Mouse (Mus musculus): ENCODE measurements around the gene Macf1. TPM values are rescaled to one million over a fixed set of nuclear protein-coding genes. Genes with fewer than 3 reads are reported as not detected.

Gene Macf1
- polyA plus RNA-seq, 1 experiment from 2014 or later = 35.3 TPM

DNA sequence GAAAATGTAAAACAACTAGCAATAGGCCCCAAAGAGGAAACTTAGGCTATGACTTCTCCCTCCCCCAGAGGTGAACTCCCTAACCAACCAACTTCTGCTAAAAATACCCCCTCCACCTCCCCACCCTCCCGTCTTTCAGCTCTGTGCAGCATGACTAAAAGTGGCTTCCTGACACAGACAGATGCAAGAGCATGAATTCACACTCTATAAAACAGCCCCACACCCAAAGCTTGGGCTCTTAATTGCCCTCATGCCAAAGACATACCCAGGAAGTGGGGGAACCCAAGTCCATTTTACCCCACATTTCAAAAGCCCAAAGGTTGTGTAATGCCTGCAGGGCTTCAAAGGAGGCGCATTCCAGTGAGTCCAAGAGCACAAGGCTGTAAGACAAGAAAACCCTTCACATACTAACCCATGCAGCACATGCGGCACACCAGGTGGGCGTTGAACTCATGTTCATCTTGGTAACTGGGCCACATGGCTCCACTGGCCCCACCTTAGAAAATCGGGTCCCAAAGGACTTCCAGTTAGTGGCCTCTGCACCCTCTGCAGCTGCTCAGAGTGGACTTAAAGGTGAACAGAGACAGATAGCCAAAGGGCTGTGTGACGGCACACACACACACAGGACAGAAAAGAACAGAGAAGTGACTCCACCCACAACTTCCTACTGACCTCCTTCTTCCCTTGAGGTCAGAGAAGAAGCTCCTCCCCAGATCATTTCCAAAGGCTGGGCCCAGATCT, 119.9 kb downstream of the Macf1 start:
- ATAC-seq (ENCODE audit: insufficient read depth, low FRiP score) = no peak
- Histone ChIP-seq H3K9me3 (replicated peaks; ENCODE audit: control insufficient read depth, low read length) (no peaks in the 10 kb centered on the region), H3K36me3 (ENCODE audit: control insufficient read depth, insufficient read depth, low read length) (no peaks in the 10 kb centered on the region), H3K4me3 (replicated peaks; ENCODE audit: low read length) (no peak overlapping the region), H3K4me1 (ENCODE audit: control insufficient read depth, insufficient read depth, low read length) (peaks cover 17% of the 10 kb centered on the region), H3K27ac (ENCODE audit: low read length) (peak overlapping the region; percentile 60; the same call in 1 of the 2 replicates), H3K9ac (ENCODE audit: low read length) (no peak overlapping the region), H3K4me2 (ENCODE audit: low read depth, low read length) (peak overlapping the region; percentile 21; the same call in 1 of the 2 replicates), H3K27me3 (ENCODE audit: control insufficient read depth, insufficient read depth, low read length) (no peaks in the 10 kb centered on the region)
- WGBS = 71% methylated on average over 6 of the region's 6 CpGs

- Histone ChIP-seq H3K27me3 (ENCODE audit: control insufficient read depth, insufficient read depth, low read length) (no peaks in the 10 kb centered on the region), H3K4me3 (replicated peaks; ENCODE audit: low read length) (no peak overlapping the region), H3K9me3 (replicated peaks; ENCODE audit: control insufficient read depth, low read length) (no peaks in the 10 kb centered on the region), H3K4me1 (ENCODE audit: control insufficient read depth, insufficient read depth, low read length) (peaks cover 17% of the 10 kb centered on the region), H3K27ac (ENCODE audit: low read length) (no peak overlapping the region), H3K4me2 (ENCODE audit: low read depth, low read length) (no peak overlapping the region), H3K9ac (ENCODE audit: low read length) (no peak overlapping the region), H3K36me3 (ENCODE audit: control insufficient read depth, insufficient read depth, low read length) (no peaks in the 10 kb centered on the region)
- 56% methylated on average over 3 of the region's 3 CpGs for WGBS
- no peak for ATAC-seq (ENCODE audit: insufficient read depth, low FRiP score)
Measured at GRCm38 (mm10) chr4:123562177-123562815, 121.9 kb downstream of the Macf1 start.

- Histone ChIP-seq H3K4me3 (replicated peaks; ENCODE audit: low read length) (no peak overlapping the region), H3K4me2 (ENCODE audit: low read depth, low read length) (no peak overlapping the region), H3K9me3 (replicated peaks; ENCODE audit: control insufficient read depth, low read length) (no peaks in the 10 kb centered on the region), H3K9ac (ENCODE audit: low read length) (no peak overlapping the region), H3K27ac (ENCODE audit: low read length) (no peak overlapping the region), H3K4me1 (ENCODE audit: control insufficient read depth, insufficient read depth, low read length) (peaks cover 17% of the 10 kb centered on the region), H3K36me3 (ENCODE audit: control insufficient read depth, insufficient read depth, low read length) (no peaks in the 10 kb centered on the region), H3K27me3 (ENCODE audit: control insufficient read depth, insufficient read depth, low read length) (no peaks in the 10 kb centered on the region)
- ATAC-seq (ENCODE audit: insufficient read depth, low FRiP score) = no peak
- 90% methylated on average over 4 of the region's 4 CpGs for WGBS
Measured at GRCm38 (mm10) chr4:123560896-123561295, 123.3 kb downstream of the Macf1 start.

DNA sequence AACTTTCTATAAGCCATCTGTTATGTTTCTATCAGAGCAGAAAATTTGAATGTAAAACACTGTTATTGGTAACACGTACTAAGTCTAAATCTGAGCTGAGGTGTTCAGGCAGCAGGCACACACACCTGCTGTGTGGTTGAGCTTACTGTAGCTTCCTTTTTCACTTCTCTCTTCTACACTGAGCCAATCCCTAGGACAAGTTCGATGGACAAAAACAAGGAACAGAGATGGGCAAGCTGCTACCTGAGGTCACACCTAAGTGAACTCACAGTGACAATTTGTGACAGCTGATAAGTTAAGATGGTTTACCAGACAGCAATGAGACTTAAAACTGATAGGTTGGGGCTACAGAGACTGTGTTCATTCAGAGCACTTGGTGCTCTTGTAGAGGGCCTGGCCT, 125.7 kb downstream of the Macf1 start:
- no peak overlapping the region for H3K4me3 ChIP-seq (replicated peaks; ENCODE audit: low read length)
- H3K27me3 ChIP-seq (ENCODE audit: control insufficient read depth, insufficient read depth, low read length) = no peaks in the 10 kb centered on the region
- no peak for ATAC-seq (ENCODE audit: insufficient read depth, low FRiP score)
- H3K9ac ChIP-seq (ENCODE audit: low read length) = no peak overlapping the region
- H3K27ac ChIP-seq (ENCODE audit: low read length) = no peak overlapping the region
- no peaks in the 10 kb centered on the region for H3K4me1 ChIP-seq (ENCODE audit: control insufficient read depth, insufficient read depth, low read length)
- no peak overlapping the region for H3K4me2 ChIP-seq (ENCODE audit: low read depth, low read length)
- 88% methylated on average over 2 of the region's 2 CpGs for WGBS
- no peaks in the 10 kb centered on the region for H3K9me3 ChIP-seq (replicated peaks; ENCODE audit: control insufficient read depth, low read length)
- no peaks in the 10 kb centered on the region for H3K36me3 ChIP-seq (ENCODE audit: control insufficient read depth, insufficient read depth, low read length)

GRCm38 (mm10) chr4:123555251-123555650, 128.9 kb downstream of the Macf1 start:
- Histone ChIP-seq H3K9ac (ENCODE audit: low read length) (no peak overlapping the region), H3K27me3 (ENCODE audit: control insufficient read depth, insufficient read depth, low read length) (no peaks in the 10 kb centered on the region), H3K27ac (ENCODE audit: low read length) (no peak overlapping the region), H3K4me3 (replicated peaks; ENCODE audit: low read length) (no peak overlapping the region), H3K36me3 (ENCODE audit: control insufficient read depth, insufficient read depth, low read length) (no peaks in the 10 kb centered on the region), H3K4me2 (ENCODE audit: low read depth, low read length) (no peak overlapping the region), H3K4me1 (ENCODE audit: control insufficient read depth, insufficient read depth, low read length) (0 out of 2 replicates have a peak, but pooled peaks cover 4% of the 10 kb centered on the region), H3K9me3 (replicated peaks; ENCODE audit: control insufficient read depth, low read length) (no peaks in the 10 kb centered on the region)
- ATAC-seq (ENCODE audit: insufficient read depth, low FRiP score) = no peak

DNA sequence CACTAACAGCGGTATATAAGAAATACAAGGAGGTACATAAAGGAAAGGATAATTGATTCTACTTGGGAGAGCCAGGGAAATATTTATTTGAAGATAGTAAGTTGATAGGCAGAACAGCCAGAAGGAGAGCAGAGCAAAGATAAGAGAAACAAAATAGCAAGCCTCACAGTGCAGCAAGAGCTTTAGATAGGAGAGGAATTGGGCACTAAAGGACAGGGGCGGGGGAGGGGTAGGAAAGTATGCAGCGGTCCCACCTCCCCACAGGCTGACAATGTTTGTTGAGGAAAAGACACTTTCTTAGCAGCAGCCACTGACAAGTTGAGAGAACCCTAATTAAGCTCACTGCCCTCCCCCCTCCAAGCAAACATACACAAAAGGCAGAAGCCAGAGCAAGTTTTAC, 131.5 kb downstream of the Macf1 start:
- Histone ChIP-seq H3K4me1 (ENCODE audit: control insufficient read depth, insufficient read depth, low read length) (0 out of 2 replicates have a peak, but pooled peaks cover 4% of the 10 kb centered on the region), H3K27me3 (ENCODE audit: control insufficient read depth, insufficient read depth, low read length) (no peaks in the 10 kb centered on the region), H3K4me3 (replicated peaks; ENCODE audit: low read length) (no peak overlapping the region), H3K9me3 (replicated peaks; ENCODE audit: control insufficient read depth, low read length) (no peaks in the 10 kb centered on the region), H3K36me3 (ENCODE audit: control insufficient read depth, insufficient read depth, low read length) (no peaks in the 10 kb centered on the region), H3K4me2 (ENCODE audit: low read depth, low read length) (no peak overlapping the region), H3K9ac (ENCODE audit: low read length) (no peak overlapping the region), H3K27ac (ENCODE audit: low read length) (no peak overlapping the region)
- 37% methylated on average over 3 of the region's 3 CpGs for WGBS
- ATAC-seq (ENCODE audit: insufficient read depth, low FRiP score) = no peak

DNA sequence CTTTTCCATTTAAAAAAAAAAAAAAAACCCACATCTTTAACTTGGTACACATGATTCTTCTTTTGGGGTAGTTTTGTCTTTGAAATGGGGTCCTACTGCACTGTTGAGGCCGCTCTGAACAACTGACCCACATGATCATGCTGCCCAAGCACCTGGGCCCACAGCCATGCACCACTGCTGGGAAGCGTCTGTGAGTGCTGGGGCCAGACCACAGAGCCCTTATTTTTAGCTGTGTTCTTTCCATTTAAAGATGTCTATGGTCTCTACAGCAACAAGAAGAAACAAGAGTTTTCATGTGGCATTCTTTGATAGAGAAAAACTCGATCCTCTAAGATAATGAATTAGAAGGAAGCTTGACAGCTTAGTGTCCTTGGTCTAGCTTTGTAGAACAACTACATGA, 135.8 kb downstream of the Macf1 start:
- Histone ChIP-seq H3K4me3 (replicated peaks; ENCODE audit: low read length) (no peak overlapping the region), H3K27ac (ENCODE audit: low read length) (no peak overlapping the region), H3K4me2 (ENCODE audit: low read depth, low read length) (no peak overlapping the region), H3K36me3 (ENCODE audit: control insufficient read depth, insufficient read depth, low read length) (no peaks in the 10 kb centered on the region), H3K9ac (ENCODE audit: low read length) (no peak overlapping the region), H3K4me1 (ENCODE audit: control insufficient read depth, insufficient read depth, low read length) (0 out of 2 replicates have a peak, but pooled peaks cover 4% of the 10 kb centered on the region), H3K27me3 (ENCODE audit: control insufficient read depth, insufficient read depth, low read length) (no peaks in the 10 kb centered on the region), H3K9me3 (replicated peaks; ENCODE audit: control insufficient read depth, low read length) (no peaks in the 10 kb centered on the region)
- ATAC-seq (ENCODE audit: insufficient read depth, low FRiP score) = no peak
- WGBS = 92% methylated on average over 3 of the region's 3 CpGs

DNA sequence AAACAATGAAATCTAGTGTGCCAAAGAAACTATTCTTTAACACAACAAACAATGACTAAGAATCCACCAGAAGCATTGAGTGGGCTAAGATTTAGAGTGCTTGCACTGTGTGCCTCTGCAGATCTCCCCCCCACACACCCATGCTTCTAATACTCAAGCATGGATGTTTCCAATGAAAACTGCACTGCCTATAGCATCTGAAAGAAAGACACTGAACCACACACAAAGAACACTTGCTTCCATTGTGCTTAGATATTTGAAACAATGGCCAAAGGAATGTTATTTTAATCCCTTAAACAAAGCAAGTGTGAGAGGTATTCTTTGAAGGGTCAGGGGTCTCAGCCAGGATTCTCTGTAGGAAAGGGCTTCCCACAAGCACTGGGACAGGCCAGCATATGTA, 140.5 kb downstream of the Macf1 start:
- no peak overlapping the region for H3K4me3 ChIP-seq (replicated peaks; ENCODE audit: low read length)
- no peaks in the 10 kb centered on the region for H3K4me1 ChIP-seq (ENCODE audit: control insufficient read depth, insufficient read depth, low read length)
- ATAC-seq (ENCODE audit: insufficient read depth, low FRiP score) = no peak
- no peak overlapping the region for H3K4me2 ChIP-seq (ENCODE audit: low read depth, low read length)
- H3K27ac ChIP-seq (ENCODE audit: low read length) = no peak overlapping the region
- H3K9me3 ChIP-seq (replicated peaks; ENCODE audit: control insufficient read depth, low read length) = no peaks in the 10 kb centered on the region
- H3K27me3 ChIP-seq (ENCODE audit: control insufficient read depth, insufficient read depth, low read length) = no peaks in the 10 kb centered on the region
- no peak overlapping the region for H3K9ac ChIP-seq (ENCODE audit: low read length)
- peaks cover 2% of the 10 kb centered on the region; the same call in 1 of the 2 replicates for H3K36me3 ChIP-seq (ENCODE audit: control insufficient read depth, insufficient read depth, low read length)

GRCm38 (mm10) chr4:123535271-123535670, 148.9 kb downstream of the Macf1 start:
- Histone ChIP-seq H3K4me3 (replicated peaks; ENCODE audit: low read length) (no peak overlapping the region), H3K36me3 (ENCODE audit: control insufficient read depth, insufficient read depth, low read length) (peaks cover 2% of the 10 kb centered on the region; the same call in 1 of the 2 replicates), H3K9me3 (replicated peaks; ENCODE audit: control insufficient read depth, low read length) (no peaks in the 10 kb centered on the region), H3K4me2 (ENCODE audit: low read depth, low read length) (no peak overlapping the region), H3K9ac (ENCODE audit: low read length) (no peak overlapping the region), H3K27ac (ENCODE audit: low read length) (no peak overlapping the region), H3K4me1 (ENCODE audit: control insufficient read depth, insufficient read depth, low read length) (no peaks in the 10 kb centered on the region), H3K27me3 (ENCODE audit: control insufficient read depth, insufficient read depth, low read length) (no peaks in the 10 kb centered on the region)
- WGBS = 15% methylated on average over 1 of the region's 1 CpGs
- peak; percentile 68; the same call in 1 of the 2 replicates for ATAC-seq (ENCODE audit: insufficient read depth, low FRiP score)
